Mouse (Mus musculus): Measurements from ENCODE around the gene Eif3d. TPM values are rescaled to one million over a fixed set of nuclear protein-coding genes. Genes with fewer than 3 reads are reported as not detected.

Gene Eif3d
- polyA plus RNA-seq, 1 experiment from 2014 or later: 167 TPM

DNA sequence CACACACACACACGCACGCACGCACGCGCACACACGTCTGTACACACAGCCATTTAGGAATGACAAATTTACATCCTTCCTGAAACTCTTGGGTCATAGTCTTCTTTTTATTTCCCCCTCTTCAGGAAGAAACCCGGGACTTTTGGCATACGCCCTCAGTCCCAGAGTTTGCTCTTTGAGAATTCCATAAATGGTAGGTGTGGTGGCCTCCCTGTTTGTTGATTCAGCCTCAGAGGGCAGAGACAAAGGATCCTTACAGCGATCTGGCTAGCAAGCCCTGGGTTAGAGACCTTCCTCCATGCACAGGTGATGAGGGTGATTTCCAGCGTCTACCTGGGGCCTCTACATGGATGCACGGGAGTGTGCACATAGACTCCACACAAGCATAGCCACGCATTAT is 51.2 kb downstream of the Eif3d start:
- peaks cover 86% of the 10 kb centered on the region for H3K36me3 ChIP-seq (ENCODE audit: control insufficient read depth, insufficient read depth, low read length)
- no peak overlapping the region for H3K9ac ChIP-seq (ENCODE audit: low read length)
- no peak overlapping the region for H3K4me3 ChIP-seq (ENCODE audit: low read depth, low read length)
- ATAC-seq (no peak), DNase-seq (ENCODE audit: low spot score) (no peak)
- no peaks in the 10 kb centered on the region for H3K27me3 ChIP-seq (replicated peaks; ENCODE audit: control insufficient read depth, insufficient read depth, low read length)
- WGBS: 90% methylated on average over 12 of the region's 12 CpGs
- no peaks in the 10 kb centered on the region for H3K4me1 ChIP-seq (ENCODE audit: control insufficient read depth, insufficient read depth, low read length)
- H3K9me3 ChIP-seq (replicated peaks; ENCODE audit: control insufficient read depth, low read length): no peaks in the 10 kb centered on the region
- H3K4me2 ChIP-seq (ENCODE audit: low read length): no peak overlapping the region
- no peak overlapping the region for H3K27ac ChIP-seq (ENCODE audit: low read depth, low read length)

DNA sequence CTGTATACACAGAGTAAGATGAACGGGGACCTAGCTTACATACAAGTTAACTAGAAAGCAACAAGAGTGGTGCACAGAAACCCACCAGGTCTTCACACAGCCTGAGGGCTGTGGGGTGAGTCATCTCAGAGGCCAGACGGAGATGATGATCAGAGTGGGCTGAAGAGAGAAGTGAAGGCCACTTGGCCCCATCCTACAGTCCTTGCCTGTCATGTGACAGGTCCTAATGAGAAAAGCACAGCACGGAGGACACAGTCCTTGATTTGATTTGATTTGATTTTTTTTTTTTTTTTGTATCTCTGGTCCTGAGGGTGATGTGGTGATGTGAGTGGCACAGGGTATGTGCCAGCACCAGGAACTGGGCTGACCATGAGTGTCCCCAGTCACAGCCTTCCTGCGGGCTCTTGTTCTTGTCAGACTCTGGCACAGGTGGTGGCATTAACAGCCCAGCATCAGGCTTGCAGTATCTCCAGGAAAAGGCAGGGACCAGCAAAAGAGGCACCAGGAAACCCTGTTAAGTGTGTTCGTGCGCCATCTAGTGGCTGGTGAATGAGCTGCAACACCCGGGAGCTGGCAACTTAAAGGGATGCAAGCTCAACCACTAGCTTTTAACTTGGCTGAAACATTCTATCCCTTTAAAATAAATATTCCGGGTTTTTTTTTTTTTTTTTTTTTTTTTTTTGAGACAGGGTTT is 53.6 kb downstream of the Eif3d start:
- H3K27me3 ChIP-seq (replicated peaks; ENCODE audit: control insufficient read depth, insufficient read depth, low read length): no peaks in the 10 kb centered on the region
- H3K4me2 ChIP-seq (ENCODE audit: low read length): no peak overlapping the region
- no peaks in the 10 kb centered on the region for H3K4me1 ChIP-seq (ENCODE audit: control insufficient read depth, insufficient read depth, low read length)
- no peak overlapping the region for H3K9ac ChIP-seq (ENCODE audit: low read length)
- no peak overlapping the region for H3K4me3 ChIP-seq (ENCODE audit: low read depth, low read length)
- ATAC-seq (peak; percentile 67), DNase-seq (ENCODE audit: low spot score) (peak; percentile 94)
- H3K36me3 ChIP-seq (ENCODE audit: control insufficient read depth, insufficient read depth, low read length): peaks cover 69% of the 10 kb centered on the region
- H3K27ac ChIP-seq (ENCODE audit: low read depth, low read length): no peak overlapping the region
- no peaks in the 10 kb centered on the region for H3K9me3 ChIP-seq (replicated peaks; ENCODE audit: control insufficient read depth, low read length)
- WGBS: 38% methylated on average over 8 of the region's 8 CpGs

DNA sequence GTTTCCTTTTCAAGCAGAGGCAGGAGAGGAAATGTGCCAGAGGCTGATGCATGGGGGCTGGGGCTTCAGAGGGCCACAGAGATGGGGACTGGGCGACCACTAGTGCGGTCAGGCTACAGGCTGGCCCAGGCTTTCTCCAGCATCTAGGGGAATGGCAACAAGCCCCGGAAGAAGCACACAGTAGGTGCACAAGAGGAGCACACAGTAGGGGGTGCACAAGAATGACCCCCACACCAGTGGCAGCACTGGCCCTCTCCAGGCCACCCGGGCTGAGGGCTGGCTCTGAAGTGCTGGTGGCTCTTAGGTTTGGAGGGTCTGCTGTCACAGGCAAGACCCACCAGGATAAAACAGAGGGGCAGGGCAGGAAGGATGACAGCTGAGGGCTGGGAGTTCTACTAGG is 55.3 kb downstream of the Eif3d start:
- no peak overlapping the region for H3K9ac ChIP-seq (ENCODE audit: low read length)
- H3K27me3 ChIP-seq (replicated peaks; ENCODE audit: control insufficient read depth, insufficient read depth, low read length): no peaks in the 10 kb centered on the region
- no peaks in the 10 kb centered on the region for H3K9me3 ChIP-seq (replicated peaks; ENCODE audit: control insufficient read depth, low read length)
- no peak overlapping the region for H3K4me2 ChIP-seq (ENCODE audit: low read length)
- ATAC-seq (no peak), DNase-seq (ENCODE audit: low spot score) (no peak)
- no peak overlapping the region for H3K4me3 ChIP-seq (ENCODE audit: low read depth, low read length)
- no peaks in the 10 kb centered on the region for H3K4me1 ChIP-seq (ENCODE audit: control insufficient read depth, insufficient read depth, low read length)
- no peak overlapping the region for H3K27ac ChIP-seq (ENCODE audit: low read depth, low read length)
- 88% methylated on average over 4 of the region's 4 CpGs for WGBS
- peaks cover 54% of the 10 kb centered on the region for H3K36me3 ChIP-seq (ENCODE audit: control insufficient read depth, insufficient read depth, low read length)

DNA sequence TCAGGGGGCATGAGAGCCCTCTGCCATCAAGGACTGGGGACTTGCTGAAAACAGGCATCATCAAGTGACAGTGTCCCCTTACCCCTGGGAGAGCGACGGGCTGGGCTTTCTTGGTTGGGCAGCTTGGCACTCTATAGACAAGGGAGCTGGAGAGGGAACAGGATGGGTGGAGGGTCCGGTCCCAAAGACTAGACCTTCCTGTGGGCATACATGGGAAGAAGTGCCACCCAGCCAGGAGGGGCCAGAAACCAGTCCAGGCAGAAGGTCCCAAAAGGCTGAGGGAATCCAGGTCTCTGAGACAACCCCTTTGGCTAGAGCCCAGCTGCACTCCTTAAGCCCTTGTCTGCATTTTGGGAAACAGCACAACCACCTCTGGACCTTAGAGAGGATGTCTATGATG is 56.1 kb downstream of the Eif3d start:
- DNase-seq (ENCODE audit: low spot score): no peak
- H3K27ac ChIP-seq (ENCODE audit: low read depth, low read length): no peak overlapping the region
- no peaks in the 10 kb centered on the region for H3K4me1 ChIP-seq (ENCODE audit: control insufficient read depth, insufficient read depth, low read length)
- no peak overlapping the region for H3K4me2 ChIP-seq (ENCODE audit: low read length)
- H3K36me3 ChIP-seq (ENCODE audit: control insufficient read depth, insufficient read depth, low read length): peaks cover 46% of the 10 kb centered on the region
- WGBS: 93% methylated on average over 3 of the region's 3 CpGs
- no peak overlapping the region for H3K9ac ChIP-seq (ENCODE audit: low read length)
- no peak for ATAC-seq
- H3K27me3 ChIP-seq (replicated peaks; ENCODE audit: control insufficient read depth, insufficient read depth, low read length): no peaks in the 10 kb centered on the region
- H3K9me3 ChIP-seq (replicated peaks; ENCODE audit: control insufficient read depth, low read length): no peaks in the 10 kb centered on the region
- no peak overlapping the region for H3K4me3 ChIP-seq (ENCODE audit: low read depth, low read length)

DNA sequence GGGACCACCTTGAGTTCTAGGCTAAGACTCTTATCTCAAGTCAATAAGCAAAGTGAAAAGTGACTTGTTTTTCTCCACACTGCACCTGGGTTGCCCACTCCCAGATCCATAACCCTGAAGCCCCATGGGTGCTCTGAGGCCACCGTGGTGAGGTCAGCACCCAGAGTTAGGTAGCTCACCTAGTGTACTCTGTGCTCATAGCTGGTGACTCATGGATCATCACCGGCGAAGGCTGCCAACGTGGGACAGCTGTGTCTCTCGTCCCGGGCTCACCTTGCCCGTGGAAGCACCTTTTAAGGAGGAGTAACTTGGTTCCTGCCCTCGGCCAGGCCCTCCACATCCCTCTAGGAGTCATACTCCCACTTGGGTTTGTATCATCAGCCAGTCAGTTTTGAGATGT is 57.6 kb downstream of the Eif3d start:
- ATAC-seq (no peak), DNase-seq (ENCODE audit: low spot score) (no peak)
- 90% methylated on average over 8 of the region's 8 CpGs for WGBS
- Histone ChIP-seq H3K9ac (ENCODE audit: low read length) (no peak overlapping the region), H3K27me3 (replicated peaks; ENCODE audit: control insufficient read depth, insufficient read depth, low read length) (no peaks in the 10 kb centered on the region), H3K4me2 (ENCODE audit: low read length) (no peak overlapping the region), H3K4me1 (ENCODE audit: control insufficient read depth, insufficient read depth, low read length) (no peaks in the 10 kb centered on the region), H3K9me3 (replicated peaks; ENCODE audit: control insufficient read depth, low read length) (no peaks in the 10 kb centered on the region), H3K27ac (ENCODE audit: low read depth, low read length) (no peak overlapping the region), H3K36me3 (ENCODE audit: control insufficient read depth, insufficient read depth, low read length) (peaks cover 32% of the 10 kb centered on the region), H3K4me3 (ENCODE audit: low read depth, low read length) (no peak overlapping the region)

DNA sequence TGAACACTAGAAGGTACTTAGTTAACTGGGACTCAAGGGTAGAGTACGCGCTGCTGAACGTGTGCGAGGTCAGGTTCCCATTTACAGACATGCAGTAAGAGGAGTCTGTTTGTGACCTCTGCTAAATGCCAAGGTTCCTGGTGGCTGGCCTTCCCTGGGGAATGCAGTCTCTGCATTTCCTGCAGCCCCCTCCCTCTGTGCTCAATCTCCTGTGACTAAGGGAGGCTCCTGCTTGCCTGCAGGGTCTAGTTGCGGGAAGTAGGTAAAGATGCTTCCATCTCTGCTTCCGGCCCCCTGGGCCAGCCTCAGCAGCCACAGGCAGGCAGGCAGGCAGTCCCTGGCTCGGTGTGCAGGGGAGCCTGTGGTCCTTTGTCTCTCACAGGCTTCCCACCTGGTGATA is 58.0 kb downstream of the Eif3d start:
- H3K4me2 ChIP-seq (ENCODE audit: low read length): no peak overlapping the region
- H3K9me3 ChIP-seq (replicated peaks; ENCODE audit: control insufficient read depth, low read length): no peaks in the 10 kb centered on the region
- ATAC-seq (no peak), DNase-seq (ENCODE audit: low spot score) (no peak)
- no peaks in the 10 kb centered on the region for H3K4me1 ChIP-seq (ENCODE audit: control insufficient read depth, insufficient read depth, low read length)
- H3K36me3 ChIP-seq (ENCODE audit: control insufficient read depth, insufficient read depth, low read length): peaks cover 28% of the 10 kb centered on the region
- 66% methylated on average over 7 of the region's 7 CpGs for whole genome bisulfite sequencing
- no peaks in the 10 kb centered on the region for H3K27me3 ChIP-seq (replicated peaks; ENCODE audit: control insufficient read depth, insufficient read depth, low read length)
- no peak overlapping the region for H3K9ac ChIP-seq (ENCODE audit: low read length)
- no peak overlapping the region for H3K27ac ChIP-seq (ENCODE audit: low read depth, low read length)
- no peak overlapping the region for H3K4me3 ChIP-seq (ENCODE audit: low read depth, low read length)

DNA sequence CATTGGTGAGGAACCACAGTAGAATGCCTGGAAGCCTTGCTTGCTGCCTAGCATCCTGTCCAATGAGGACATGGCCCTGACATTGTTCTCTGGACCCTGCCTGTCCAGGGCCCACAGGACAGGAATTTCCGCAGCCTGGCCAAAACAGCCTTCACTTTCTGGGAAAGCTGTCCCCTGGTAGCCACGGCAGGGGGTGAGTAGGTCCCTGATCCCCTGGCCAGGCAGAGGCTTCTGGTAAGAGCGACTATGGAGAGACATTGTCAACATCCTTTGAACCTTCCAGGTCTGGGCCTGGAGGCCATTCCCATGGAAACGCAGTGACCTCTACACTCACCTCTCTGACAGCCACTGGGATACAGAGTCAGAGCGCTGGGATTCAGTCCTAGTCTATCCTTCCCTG is 58.6 kb downstream of the Eif3d start:
- DNase-seq (ENCODE audit: low spot score): no peak
- Histone ChIP-seq H3K4me1 (ENCODE audit: control insufficient read depth, insufficient read depth, low read length) (no peaks in the 10 kb centered on the region), H3K36me3 (ENCODE audit: control insufficient read depth, insufficient read depth, low read length) (peaks cover 27% of the 10 kb centered on the region), H3K27me3 (replicated peaks; ENCODE audit: control insufficient read depth, insufficient read depth, low read length) (no peaks in the 10 kb centered on the region), H3K4me3 (ENCODE audit: low read depth, low read length) (no peak overlapping the region), H3K27ac (ENCODE audit: low read depth, low read length) (no peak overlapping the region), H3K9me3 (replicated peaks; ENCODE audit: control insufficient read depth, low read length) (no peaks in the 10 kb centered on the region), H3K4me2 (ENCODE audit: low read length) (no peak overlapping the region), H3K9ac (ENCODE audit: low read length) (no peak overlapping the region)
- no peak for ATAC-seq
- 71% methylated on average over 5 of the region's 5 CpGs for WGBS

DNA sequence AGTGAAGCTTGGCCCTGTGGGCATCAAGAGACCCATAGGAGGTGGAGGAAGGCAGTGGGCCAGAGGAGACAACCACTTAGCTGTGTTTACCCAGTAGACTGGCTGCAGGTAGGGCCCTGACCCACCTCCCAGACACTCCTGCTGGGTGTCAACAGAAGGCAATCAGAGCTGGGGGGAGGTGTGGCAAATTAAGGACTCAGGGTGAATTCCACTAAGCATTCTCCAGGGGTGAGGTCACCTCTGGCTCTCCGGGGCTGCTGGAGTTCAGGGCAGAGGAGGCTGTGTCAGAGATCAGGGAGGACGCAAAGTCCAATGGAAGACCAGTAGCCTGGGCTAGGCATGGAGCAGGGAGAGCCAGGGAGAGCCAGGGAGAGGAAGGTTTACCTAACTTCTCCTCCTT is 59.5 kb downstream of the Eif3d start:
- Histone ChIP-seq H3K36me3 (ENCODE audit: control insufficient read depth, insufficient read depth, low read length) (peaks cover 24% of the 10 kb centered on the region), H3K9me3 (replicated peaks; ENCODE audit: control insufficient read depth, low read length) (no peaks in the 10 kb centered on the region), H3K4me1 (ENCODE audit: control insufficient read depth, insufficient read depth, low read length) (no peaks in the 10 kb centered on the region), H3K27ac (ENCODE audit: low read depth, low read length) (no peak overlapping the region), H3K4me3 (ENCODE audit: low read depth, low read length) (no peak overlapping the region), H3K4me2 (ENCODE audit: low read length) (no peak overlapping the region), H3K27me3 (replicated peaks; ENCODE audit: control insufficient read depth, insufficient read depth, low read length) (no peaks in the 10 kb centered on the region), H3K9ac (ENCODE audit: low read length) (no peak overlapping the region)
- DNase-seq (ENCODE audit: low spot score) (no peak), ATAC-seq (no peak)
- WGBS: 8% methylated on average over 2 of the region's 2 CpGs
